Mouse (Mus musculus) liver, embryonic 12.5 days (tissue): Measurements from ENCODE around the gene Wnt2b. TPM values are rescaled to one million over a fixed set of nuclear protein-coding genes. Genes with fewer than 3 reads are reported as not detected.

Experiments
- ATAC-seq: fragments of 200-750 bp; cut with Nextera tagmentation; 2 replicates; pipeline ENCODE4 v1.8.0; 2017; ENCODE audit warnings: moderate number of reproducible peaks, mild to moderate bottlenecking, moderate library complexity
- H3K27ac ChIP-seq: fragments of 300-500 bp; sonication (generic); 2 replicates; pipeline ENCODE4 v1.5.1; 2016; ENCODE audit warnings: mild to moderate bottlenecking
- H3K27me3 ChIP-seq: fragments of 300-500 bp; sonication (generic); replicated peaks from 2 replicates; pipeline ENCODE4 v1.6.1; 2016; ENCODE audit warnings: mild to moderate bottlenecking, moderate library complexity
- H3K36me3 ChIP-seq: fragments of 300-500 bp; sonication (generic); 2 replicates; pipeline ENCODE4 v1.6.1; 2016; ENCODE audit warnings: mild to moderate bottlenecking, moderate library complexity
- H3K4me1 ChIP-seq: fragments of 300-500 bp; sonication (generic); 2 replicates; pipeline ENCODE4 v1.6.1; 2016
- H3K4me2 ChIP-seq: fragments of 300-500 bp; sonication (generic); 2 replicates; pipeline ENCODE4 v1.6.1; 2016; ENCODE audit warnings: mild to moderate bottlenecking, moderate library complexity
- H3K4me3 ChIP-seq: fragments of 300-500 bp; sonication (generic); 2 replicates; pipeline ENCODE4 v1.5.1; 2016; ENCODE audit warnings: mild to moderate bottlenecking, moderate library complexity
- H3K9ac ChIP-seq: fragments of 300-500 bp; sonication (generic); 2 replicates; pipeline ENCODE4 v1.6.1; 2016; ENCODE audit warnings: mild to moderate bottlenecking, moderate library complexity
- H3K9me3 ChIP-seq: fragments of 300-500 bp; sonication (generic); replicated peaks from 2 replicates; pipeline ENCODE4 v1.6.1; 2016; ENCODE audit warnings: mild to moderate bottlenecking, moderate library complexity
- WGBS: fragments of 180-500 bp; shearing (Covaris S2); methylation state at CpG from one replicate; pipeline ENCODE4 v1.1.7; 2016; ENCODE audit not compliant: insufficient replicate concordance; 5-methylcytosine and 5-hydroxymethylcytosine counted together
- polyA plus RNA-seq: library from polyadenylated mRNA; unstranded; fragments of >200 nt; fragmentation: Nextera tagmentation; extraction: Ambion mirVana; gene quantifications from 2 replicates; pipeline ENCODE4 v1.2.1, GENCODE M21; 2016

Wnt2b gene
- polyA plus RNA-seq, 1 experiment from 2014 or later, result 0.25 TPM

DNA sequence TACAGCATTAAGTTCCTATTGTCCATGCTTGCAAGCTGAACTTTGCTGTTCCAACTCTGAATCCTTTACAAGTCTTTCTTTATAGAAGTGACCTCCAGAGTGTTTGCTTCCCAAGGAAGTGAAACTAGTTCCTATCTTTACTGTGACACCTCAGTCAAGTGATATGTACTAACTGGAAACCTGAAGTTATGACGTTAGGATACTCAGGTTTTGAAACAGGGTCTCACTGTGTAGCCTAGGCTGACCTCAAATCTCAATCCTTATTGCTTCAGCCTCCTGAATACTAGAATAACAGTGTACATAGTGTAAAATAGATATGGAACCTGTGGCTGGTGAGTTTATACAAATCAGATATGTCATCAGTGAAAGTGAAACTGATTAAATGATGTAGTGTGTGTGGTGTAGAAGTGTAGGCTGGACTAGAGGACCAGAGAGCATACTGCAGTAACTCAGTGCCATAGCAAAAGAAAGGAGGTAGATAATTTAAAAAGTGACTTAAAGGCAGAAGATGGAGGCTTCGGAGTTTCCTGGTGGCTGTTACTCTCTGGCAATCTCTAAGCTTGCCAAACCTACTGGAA lies 23.9 kb downstream of the Wnt2b start:
- Histone ChIP-seq H3K36me3 (peaks cover 20% of the 10 kb centered on the region; the same call in 1 of the 2 replicates), H3K27me3 (no peaks in the 10 kb centered on the region), H3K27ac (no peak overlapping the region), H3K9me3 (no peaks in the 10 kb centered on the region), H3K4me3 (no peak overlapping the region), H3K4me1 (no peaks in the 10 kb centered on the region), H3K4me2 (no peak overlapping the region), H3K9ac (no peak overlapping the region)
- WGBS, result 64% methylated on average over 2 of the region's 2 CpGs
- ATAC-seq, result no peak

DNA sequence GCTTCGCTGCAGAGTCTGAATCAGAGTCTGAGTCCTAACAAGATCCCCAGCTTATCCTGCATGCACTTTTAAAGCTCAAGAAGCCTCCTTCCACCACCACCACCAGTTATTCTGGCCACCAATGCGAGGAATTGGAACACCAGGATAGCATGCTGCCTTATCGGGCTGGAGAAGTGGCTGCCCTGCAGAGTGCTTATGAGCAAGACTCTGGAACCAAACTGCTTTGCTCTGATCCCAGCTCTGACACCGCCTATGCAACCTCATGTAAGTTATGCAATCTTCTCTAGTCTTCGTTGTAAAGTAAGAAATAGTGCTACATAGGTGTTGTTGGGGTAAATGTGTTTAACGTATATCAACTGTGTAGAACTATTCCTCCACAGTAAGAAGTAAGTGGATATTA lies 32.3 kb downstream of the Wnt2b start:
- WGBS, result 77% methylated on average over 6 of the region's 6 CpGs
- no peaks in the 10 kb centered on the region for H3K4me1 ChIP-seq
- no peak for ATAC-seq

DNA sequence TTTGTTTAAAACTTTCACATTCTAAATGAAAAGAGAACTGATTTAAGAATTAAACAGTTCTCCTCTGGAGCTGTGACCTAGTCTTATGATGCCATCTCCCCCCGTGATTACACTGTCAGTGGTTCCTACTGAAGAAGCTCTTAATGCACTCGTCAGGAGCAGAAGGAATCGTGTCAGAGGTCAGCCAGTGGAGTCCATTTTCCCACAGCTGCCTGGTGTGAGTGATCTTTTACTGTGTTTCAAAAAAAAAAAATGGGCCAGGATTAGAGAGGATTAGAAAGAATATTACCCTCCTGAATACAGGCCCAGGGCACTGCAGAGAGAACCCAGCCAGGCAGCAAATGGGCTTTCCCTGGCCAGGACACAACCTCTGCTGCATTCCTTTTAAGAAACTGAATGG lies 46.7 kb downstream of the Wnt2b start:
- Histone ChIP-seq H3K36me3 (peaks cover 14% of the 10 kb centered on the region; the same call in 1 of the 2 replicates), H3K4me3 (no peak overlapping the region), H3K4me1 (no peaks in the 10 kb centered on the region), H3K9ac (no peak overlapping the region), H3K9me3 (no peaks in the 10 kb centered on the region), H3K4me2 (no peak overlapping the region), H3K27ac (no peak overlapping the region), H3K27me3 (no peaks in the 10 kb centered on the region)
- WGBS, result 64% methylated on average over 3 of the region's 3 CpGs
- no peak for ATAC-seq

More for the DNA sequence above, 32.3 kb downstream of the Wnt2b start:
- no peaks in the 10 kb centered on the region for H3K27me3 ChIP-seq
- H3K9me3 ChIP-seq, result no peaks in the 10 kb centered on the region
- no peak overlapping the region for H3K9ac ChIP-seq
- no peak overlapping the region for H3K4me3 ChIP-seq
- H3K36me3 ChIP-seq, result peaks cover 30% of the 10 kb centered on the region
- no peak overlapping the region for H3K27ac ChIP-seq
- no peak overlapping the region for H3K4me2 ChIP-seq

DNA sequence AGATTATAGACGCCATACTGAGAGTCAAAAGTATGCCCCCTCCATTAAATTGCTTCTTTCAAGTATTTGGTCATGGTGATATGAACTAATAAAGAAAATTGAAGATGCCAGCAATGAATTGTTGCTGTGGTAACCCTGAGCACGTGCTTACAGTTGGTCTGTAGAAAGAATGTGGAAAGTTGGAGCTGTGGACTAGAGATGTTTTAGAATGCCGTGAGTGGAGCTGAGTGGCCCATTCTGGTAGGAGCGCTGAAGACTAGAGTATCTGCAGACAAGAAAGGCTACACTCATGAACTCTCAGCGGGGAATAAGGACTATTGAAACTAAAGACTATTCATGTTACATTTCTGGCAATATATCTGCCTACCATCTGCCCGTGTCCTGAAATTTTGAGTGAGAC lies 52.5 kb downstream of the Wnt2b start:
- WGBS, result 88% methylated on average over 6 of the region's 6 CpGs
- H3K4me3 ChIP-seq, result no peak overlapping the region
- no peak overlapping the region for H3K9ac ChIP-seq
- ATAC-seq, result no peak
- H3K9me3 ChIP-seq, result no peaks in the 10 kb centered on the region
- H3K36me3 ChIP-seq, result peaks cover 24% of the 10 kb centered on the region
- H3K27ac ChIP-seq, result no peak overlapping the region
- H3K4me2 ChIP-seq, result no peak overlapping the region
- no peaks in the 10 kb centered on the region for H3K27me3 ChIP-seq
- no peaks in the 10 kb centered on the region for H3K4me1 ChIP-seq

GRCm38 (mm10) chr3:104906007-104906406 lies 55.7 kb downstream of the Wnt2b start:
- Histone ChIP-seq H3K9ac (no peak overlapping the region), H3K27ac (no peak overlapping the region), H3K4me1 (no peaks in the 10 kb centered on the region), H3K9me3 (no peaks in the 10 kb centered on the region), H3K27me3 (no peaks in the 10 kb centered on the region), H3K4me3 (no peak overlapping the region), H3K4me2 (no peak overlapping the region), H3K36me3 (peaks cover 27% of the 10 kb centered on the region)
- 81% methylated on average over 3 of the region's 3 CpGs for WGBS
- no peak for ATAC-seq

DNA sequence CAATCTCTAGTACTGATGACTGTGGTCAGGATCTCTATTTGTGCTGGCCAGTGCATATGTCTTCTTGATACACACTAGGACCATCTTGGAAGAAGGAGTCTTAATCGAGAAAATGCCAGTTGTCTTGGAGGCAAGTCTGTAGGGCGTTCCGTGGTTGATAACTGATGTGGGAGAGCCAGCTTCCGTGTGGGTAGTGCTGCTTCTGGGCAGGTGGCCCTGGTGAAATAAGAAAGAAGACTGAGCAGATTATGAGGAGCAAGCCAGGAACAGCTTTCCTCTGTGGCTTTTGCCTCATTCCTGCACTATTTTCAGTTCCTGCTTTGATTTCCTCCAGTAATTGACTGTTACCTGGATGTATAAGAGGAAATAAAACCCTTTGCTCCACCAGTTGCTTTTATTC lies 56.3 kb downstream of the Wnt2b start:
- no peaks in the 10 kb centered on the region for H3K9me3 ChIP-seq
- ATAC-seq, result no peak
- H3K9ac ChIP-seq, result no peak overlapping the region
- H3K4me1 ChIP-seq, result no peaks in the 10 kb centered on the region
- no peak overlapping the region for H3K4me2 ChIP-seq
- no peaks in the 10 kb centered on the region for H3K27me3 ChIP-seq
- no peak overlapping the region for H3K4me3 ChIP-seq
- H3K36me3 ChIP-seq, result peaks cover 24% of the 10 kb centered on the region
- WGBS, result 74% methylated on average over 4 of the region's 4 CpGs
- H3K27ac ChIP-seq, result no peak overlapping the region

- H3K4me2 ChIP-seq, result no peak overlapping the region
- no peak overlapping the region for H3K4me3 ChIP-seq
- H3K9ac ChIP-seq, result no peak overlapping the region
- no peaks in the 10 kb centered on the region for H3K27me3 ChIP-seq
- H3K4me1 ChIP-seq, result no peaks in the 10 kb centered on the region
- peaks cover 47% of the 10 kb centered on the region for H3K36me3 ChIP-seq
- WGBS, result 82% methylated on average over 4 of the region's 4 CpGs
- H3K9me3 ChIP-seq, result no peaks in the 10 kb centered on the region
- ATAC-seq, result no peak
- no peak overlapping the region for H3K27ac ChIP-seq
Measured at GRCm38 (mm10) chr3:104901154-104901553, 60.6 kb downstream of the Wnt2b start.

DNA sequence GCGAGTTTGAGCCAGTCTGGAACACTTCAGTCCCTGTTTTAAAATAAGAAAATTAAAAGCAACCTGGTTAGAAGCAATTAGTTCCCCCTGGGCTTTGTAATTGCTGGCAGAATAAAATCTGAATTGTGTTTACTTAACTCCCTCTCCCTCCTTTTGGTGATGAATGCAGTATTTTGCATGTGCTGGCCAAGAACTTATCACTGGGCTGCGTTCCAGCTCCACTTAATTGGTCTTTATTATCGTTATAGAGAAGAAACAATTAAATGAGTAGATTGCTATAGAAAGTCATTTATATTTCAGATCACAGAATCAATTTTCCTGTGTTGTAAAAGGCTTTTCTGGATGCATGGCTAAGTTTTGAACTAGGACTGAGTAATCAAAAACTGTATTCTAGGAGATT lies 65.6 kb downstream of the Wnt2b start:
- ATAC-seq, result no peak
- 81% methylated on average over 3 of the region's 3 CpGs for WGBS
- H3K9ac ChIP-seq, result no peak overlapping the region
- no peaks in the 10 kb centered on the region for H3K27me3 ChIP-seq
- no peak overlapping the region for H3K4me3 ChIP-seq
- H3K4me2 ChIP-seq, result no peak overlapping the region
- no peak overlapping the region for H3K27ac ChIP-seq
- no peaks in the 10 kb centered on the region for H3K9me3 ChIP-seq
- H3K36me3 ChIP-seq, result peaks cover 59% of the 10 kb centered on the region
- H3K4me1 ChIP-seq, result no peaks in the 10 kb centered on the region

Other genes with a start within 250 kb of the Wnt2b start
- gene Ppm1j, start 180.9 kb downstream of the Wnt2b start, polyA plus RNA-seq, result 0.79 and 1.3 TPM in 2 replicates
- gene Fam19a3, start 180.1 kb downstream of the Wnt2b start, polyA plus RNA-seq, result not detected in 2 replicates
- 28.1 and 34.1 TPM in 2 replicates for gene Rhoc, start 173.5 kb downstream of the Wnt2b start, polyA plus RNA-seq
- gene Mov10, start 143.4 kb downstream of the Wnt2b start, polyA plus RNA-seq, result 28.5 and 29.2 TPM in 2 replicates
- 16.2 and 19.3 TPM in 2 replicates for gene St7l, start 97.9 kb downstream of the Wnt2b start, polyA plus RNA-seq
- 121 and 123 TPM in 2 replicates for gene Capza1, start 97.4 kb downstream of the Wnt2b start, polyA plus RNA-seq
- 3.4 and 3.8 TPM in 2 replicates for gene Cttnbp2nl, start 91.2 kb upstream of the Wnt2b start, polyA plus RNA-seq
- gene 4930564D02Rik, start 104.9 kb upstream of the Wnt2b start, polyA plus RNA-seq, result not detected in 2 replicates